Mouse (Mus musculus): ENCODE results near the gene Gm16506. TPM values are rescaled to one million over a fixed set of nuclear protein-coding genes. Genes with fewer than 3 reads are reported as not detected.
"Not testable (repeated sequence)": the region's sequence is repeated elsewhere in the genome, so short reads cannot be mapped to it uniquely, and the experiment has no call there.

Gm16506 gene
- polyA plus RNA-seq (2014; fragmentation: Nextera tagmentation; extraction: Ambion mirVana) = not detected in 2 replicates

DNA sequence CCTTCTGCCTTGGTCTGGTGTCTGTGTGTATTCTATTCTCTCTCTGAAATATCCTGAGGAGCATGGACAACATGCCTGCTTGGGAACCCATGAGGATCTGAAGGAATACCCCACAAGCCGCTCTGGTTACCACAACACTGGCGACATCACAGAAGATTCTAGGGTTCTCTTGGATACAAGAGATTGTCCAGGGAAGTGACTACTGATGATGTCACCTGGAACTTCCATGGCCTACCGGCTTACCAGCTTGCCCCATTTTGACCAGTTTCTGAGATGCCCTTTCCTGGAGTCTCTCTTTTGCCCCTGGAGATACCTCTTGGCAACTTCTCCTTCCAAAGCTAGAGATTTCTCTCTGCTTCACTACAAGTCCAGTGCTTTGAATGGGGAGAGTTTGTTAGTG, at the start of gene Gm16506:
TSS of gene Gm16506 (minus strand) at position 101 of the 400 bp plus-strand sequence.
- not testable (repeated sequence) for H3K36me3 ChIP-seq (ENCODE audit: control insufficient read depth, insufficient read depth, low read length); DNase-seq (ENCODE audit: low spot score); H3K4me2 ChIP-seq (ENCODE audit: low read length); H3K9ac ChIP-seq (ENCODE audit: low read length); H3K9me3 ChIP-seq (ENCODE audit: control insufficient read depth, low read length); ATAC-seq (replicated peaks; ENCODE audit: low FRiP score, low TSS enrichment, low read depth); H3K27ac ChIP-seq (ENCODE audit: low read depth); H3K4me3 ChIP-seq (ENCODE audit: low read depth, low read length); H3K4me1 ChIP-seq (replicated peaks; ENCODE audit: control insufficient read depth, insufficient read depth, low read length); H3K27me3 ChIP-seq (replicated peaks; ENCODE audit: control insufficient read depth, insufficient read depth, low read length)
- 94% methylated on average over 2 of the region's 3 CpGs for WGBS

DNA sequence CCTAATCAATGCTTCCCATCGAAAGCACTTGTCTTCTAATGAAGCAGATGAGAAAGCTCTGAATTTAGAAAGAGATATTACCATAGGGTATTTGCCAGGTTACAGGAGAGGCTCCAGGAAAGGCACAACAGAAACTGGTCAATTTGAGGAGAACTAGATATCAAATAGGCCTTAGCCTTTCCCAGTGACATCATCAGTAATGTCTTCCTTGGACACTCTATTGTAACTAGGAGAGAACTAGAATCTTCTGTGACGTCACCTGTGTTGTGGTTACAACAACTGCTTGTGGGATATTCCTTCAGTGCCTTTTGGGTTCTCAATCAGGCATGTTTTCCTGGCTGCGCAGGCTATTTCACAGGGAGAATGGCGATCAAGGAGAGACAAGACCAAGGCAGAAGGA, 20.3 kb upstream of the Gm16506 start, which contains the start of gene Gm6526:
TSS of gene Gm6526 (plus strand) at position 301 of the 400 bp plus-strand sequence.
- WGBS = 83% methylated on average over 4 of the region's 4 CpGs
- not testable (repeated sequence) for H3K9ac ChIP-seq (ENCODE audit: low read length); ATAC-seq (replicated peaks; ENCODE audit: low FRiP score, low TSS enrichment, low read depth); H3K27ac ChIP-seq (ENCODE audit: low read depth); H3K27me3 ChIP-seq (replicated peaks; ENCODE audit: control insufficient read depth, insufficient read depth, low read length); H3K4me2 ChIP-seq (ENCODE audit: low read length); DNase-seq (ENCODE audit: low spot score); H3K4me1 ChIP-seq (replicated peaks; ENCODE audit: control insufficient read depth, insufficient read depth, low read length); H3K9me3 ChIP-seq (ENCODE audit: control insufficient read depth, low read length); H3K4me3 ChIP-seq (ENCODE audit: low read depth, low read length); H3K36me3 ChIP-seq (ENCODE audit: control insufficient read depth, insufficient read depth, low read length)

DNA sequence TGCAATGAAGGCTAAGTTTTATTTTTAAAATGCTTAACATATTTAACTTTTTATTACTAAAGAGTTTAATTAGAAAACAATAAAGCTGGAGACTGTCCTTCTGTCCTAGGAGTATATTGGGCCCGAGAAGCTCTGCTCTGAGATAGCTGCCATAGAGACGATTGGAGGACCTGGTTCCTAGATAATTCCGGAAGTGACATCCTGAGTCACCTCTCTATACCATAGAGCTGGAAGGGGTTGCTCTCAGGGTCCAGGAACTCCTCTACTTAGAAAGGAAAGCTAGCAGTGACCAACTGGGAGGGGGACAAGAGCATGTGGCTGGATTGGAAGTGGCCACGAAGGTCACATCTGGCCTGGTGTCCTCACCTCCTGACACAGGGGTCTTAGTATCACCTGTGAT, 29.7 kb downstream of the Gm16506 start, which contains the start of gene Gm7324:
TSS of gene Gm7324 (plus strand) at position 208 of the 400 bp plus-strand sequence.
- not testable (repeated sequence) for H3K27ac ChIP-seq (ENCODE audit: low read depth); DNase-seq (ENCODE audit: low spot score); H3K36me3 ChIP-seq (ENCODE audit: control insufficient read depth, insufficient read depth, low read length); H3K27me3 ChIP-seq (replicated peaks; ENCODE audit: control insufficient read depth, insufficient read depth, low read length); H3K4me2 ChIP-seq (ENCODE audit: low read length); ATAC-seq (replicated peaks; ENCODE audit: low FRiP score, low TSS enrichment, low read depth); H3K9me3 ChIP-seq (ENCODE audit: control insufficient read depth, low read length); H3K9ac ChIP-seq (ENCODE audit: low read length); H3K4me3 ChIP-seq (ENCODE audit: low read depth, low read length); H3K4me1 ChIP-seq (replicated peaks; ENCODE audit: control insufficient read depth, insufficient read depth, low read length)
- WGBS = 90% methylated on average over 4 of the region's 4 CpGs

- not testable (repeated sequence) for H3K36me3 ChIP-seq (ENCODE audit: control insufficient read depth, insufficient read depth, low read length); H3K27me3 ChIP-seq (replicated peaks; ENCODE audit: control insufficient read depth, insufficient read depth, low read length); H3K4me1 ChIP-seq (replicated peaks; ENCODE audit: control insufficient read depth, insufficient read depth, low read length); H3K9ac ChIP-seq (ENCODE audit: low read length); H3K4me3 ChIP-seq (ENCODE audit: low read depth, low read length); H3K27ac ChIP-seq (ENCODE audit: low read depth); ATAC-seq (replicated peaks; ENCODE audit: low FRiP score, low TSS enrichment, low read depth); DNase-seq (ENCODE audit: low spot score); H3K4me2 ChIP-seq (ENCODE audit: low read length); H3K9me3 ChIP-seq (ENCODE audit: control insufficient read depth, low read length)
- WGBS = no CpG with 5 or more reads among the region's 2 CpGs
These were observed 50.2 kb downstream of the Gm16506 start, which contains the start of gene Gm8165 for GRCm38 (mm10) chr14:43677099-43677498. Gm8165 (minus strand) TSS chr14:43677199.

Other genes starting within 250 kb of the Gm16506 start
- gene Gm5799, start 183.9 kb downstream of the Gm16506 start, polyA plus RNA-seq (2014; fragmentation: Nextera tagmentation; extraction: Ambion mirVana) = not detected in 2 replicates
- not detected in 2 replicates for gene Gm17654, start 148.3 kb downstream of the Gm16506 start, polyA plus RNA-seq (2014; fragmentation: Nextera tagmentation; extraction: Ambion mirVana)
- not detected in 2 replicates for gene Gm10375, start 119.5 kb downstream of the Gm16506 start, polyA plus RNA-seq (2014; fragmentation: Nextera tagmentation; extraction: Ambion mirVana)
- gene Gm8165, start 50.3 kb downstream of the Gm16506 start, polyA plus RNA-seq (2014; fragmentation: Nextera tagmentation; extraction: Ambion mirVana) = not detected in 2 replicates
- gene Gm7324, start 29.7 kb downstream of the Gm16506 start, polyA plus RNA-seq (2014; fragmentation: Nextera tagmentation; extraction: Ambion mirVana) = 1.5 TPM in 2 replicates
- gene Gm6526, start 20.4 kb upstream of the Gm16506 start, polyA plus RNA-seq (2014; fragmentation: Nextera tagmentation; extraction: Ambion mirVana) = not detected in 2 replicates
- not detected in 2 replicates for gene Gm8180, start 57.3 kb upstream of the Gm16506 start, polyA plus RNA-seq (2014; fragmentation: Nextera tagmentation; extraction: Ambion mirVana)
- gene Ear1, start 148.0 kb upstream of the Gm16506 start, polyA plus RNA-seq (2014; fragmentation: Nextera tagmentation; extraction: Ambion mirVana) = not detected in 2 replicates
- gene Ear10, start 196.1 kb upstream of the Gm16506 start, polyA plus RNA-seq (2014; fragmentation: Nextera tagmentation; extraction: Ambion mirVana) = not detected in 2 replicates
- gene Gm8113, start 197.9 kb upstream of the Gm16506 start, polyA plus RNA-seq (2014; fragmentation: Nextera tagmentation; extraction: Ambion mirVana) = 20.5 and 21.7 TPM in 2 replicates
- gene Ang5, start 229.6 kb upstream of the Gm16506 start, polyA plus RNA-seq (2014; fragmentation: Nextera tagmentation; extraction: Ambion mirVana) = not detected in 2 replicates

Measured in intestine, embryonic 14.5 days (tissue).